In genomic region chr11:5414856-5415616, GRCm38 (mm10) we compare ENCODE assay signal across 8 mouse cellular contexts. TPM values are rescaled to one million over a fixed set of nuclear protein-coding genes. Genes with fewer than 3 reads are reported as not detected.
DNase-seq lines count a peak whose midpoint lies in the region; ATAC-seq lines count a peak whose summit lies in the region.

No protein-coding gene starts in this region.

- ATAC-seq in heart, embryonic 13.5 days (ENCODE audit: extremely low read depth, insufficient number of reproducible peaks, low FRiP score, low TSS enrichment), result no peak
- ATAC-seq in forebrain, embryonic 13.5 days, result no peak
- no peak for ATAC-seq in liver, embryonic 16.5 days (ENCODE audit: low read depth)

- peak overlapping the region; percentile 90 for H3K27ac ChIP-seq in heart, embryonic 13.5 days (replicated peaks)
- H3K27ac ChIP-seq in forebrain, embryonic 13.5 days, result peak overlapping the region; percentile 69
- H3K27ac ChIP-seq in liver, embryonic 16.5 days (ENCODE audit: low read length), result peak overlapping the region; percentile 23; the same call in 1 of the 2 replicates

- no peaks in the 10 kb centered on the region for H3K27me3 ChIP-seq in heart, embryonic 13.5 days (replicated peaks)
- H3K27me3 ChIP-seq in forebrain, embryonic 13.5 days, result no peaks in the 10 kb centered on the region
- no peaks in the 10 kb centered on the region for H3K27me3 ChIP-seq in liver, embryonic 16.5 days (ENCODE audit: control insufficient read depth, insufficient read depth, low read depth, low read length)

- peak overlapping the region; percentile 71 for H3K9ac ChIP-seq in heart, embryonic 13.5 days
- no peak overlapping the region for H3K9ac ChIP-seq in forebrain, embryonic 13.5 days
- no peak overlapping the region for H3K9ac ChIP-seq in liver, embryonic 16.5 days (ENCODE audit: low read depth, low read length)

- no peak for DNase-seq in heart, adult 8-10 months (ENCODE audit: low spot score)
- DNase-seq in Muller cell, postnatal 12 days (ENCODE audit: inconsistent ontology term), result peak; percentile 36
- DNase-seq in right cerebral cortex, postnatal 36 days (ENCODE audit: low spot score in 2 of 2), result no peak
- no peak for DNase-seq in spleen, postnatal 36 days (ENCODE audit: low spot score in 2 of 2)
- DNase-seq in adrenal gland, adult 18-20 months (ENCODE audit: low spot score in 2 of 2), result no peak

- peak overlapping the region; percentile 57 for H3K4me2 ChIP-seq in heart, embryonic 13.5 days
- no peak overlapping the region; the same call in 1 of the 2 replicates for H3K4me2 ChIP-seq in forebrain, embryonic 13.5 days
- no peak overlapping the region for H3K4me2 ChIP-seq in liver, embryonic 16.5 days (ENCODE audit: low read depth, low read length)

- no peaks in the 10 kb centered on the region for H3K36me3 ChIP-seq in heart, embryonic 13.5 days
- no peaks in the 10 kb centered on the region for H3K36me3 ChIP-seq in forebrain, embryonic 13.5 days (ENCODE audit: poor library complexity, severe bottlenecking)
- H3K36me3 ChIP-seq in liver, embryonic 16.5 days (ENCODE audit: control insufficient read depth, insufficient read depth), result no peaks in the 10 kb centered on the region

- H3K4me3 ChIP-seq in heart, embryonic 13.5 days, result no peak overlapping the region
- H3K4me3 ChIP-seq in forebrain, embryonic 13.5 days, result no peak overlapping the region
- no peak overlapping the region for H3K4me3 ChIP-seq in liver, embryonic 16.5 days (ENCODE audit: low read depth, low read length)

- 30% methylated on average over 2 of the region's 2 CpGs for WGBS in heart, embryonic 13.5 days
- 6% methylated on average over 2 of the region's 2 CpGs for WGBS in forebrain, embryonic 13.5 days
- 42% methylated on average over 2 of the region's 2 CpGs for WGBS in liver, embryonic 16.5 days (ENCODE audit: insufficient replicate concordance)

- no peaks in the 10 kb centered on the region for H3K9me3 ChIP-seq in heart, embryonic 13.5 days
- H3K9me3 ChIP-seq in forebrain, embryonic 13.5 days (replicated peaks), result no peaks in the 10 kb centered on the region
- no peaks in the 10 kb centered on the region for H3K9me3 ChIP-seq in liver, embryonic 16.5 days (replicated peaks; ENCODE audit: control insufficient read depth, low read length)

- H3K4me1 ChIP-seq in heart, embryonic 13.5 days, result peaks cover 73% of the 10 kb centered on the region
- H3K4me1 ChIP-seq in forebrain, embryonic 13.5 days, result peaks cover 59% of the 10 kb centered on the region
- H3K4me1 ChIP-seq in liver, embryonic 16.5 days (ENCODE audit: control insufficient read depth, low read depth, low read length), result peaks cover 15% of the 10 kb centered on the region

RNA-seq across cellular contexts. Expression of gene Znrf3, which starts 29.6 kb away (rescaled TPM):
- polyA plus RNA-seq in heart, embryonic 13.5 days (2015; fragmentation: Nextera tagmentation; extraction: Ambion mirVana), result 7.6 and 8.6 TPM in 2 replicates
- total RNA-seq in heart, adult 8-10 months (2022), result 1 to 10 TPM; 6.2 to 8.4 (median 7.7) TPM
- 9.2 and 10.8 TPM in 2 replicates for polyA plus RNA-seq in forebrain, embryonic 13.5 days (2015; fragmentation: Nextera tagmentation; extraction: Ambion mirVana)
- 2.9 and 3.1 TPM in 2 replicates for polyA plus RNA-seq in liver, embryonic 16.5 days (2015; fragmentation: Nextera tagmentation; extraction: Ambion mirVana)
- total RNA-seq in adrenal gland, adult 18-20 months (2021), result 10 to 100 TPM; 18.3 to 22.5 TPM

Comparison
In these comparisons a context has a peak if more than half of its experiments do, and no peak if none do; other contexts are left out.
1. H3K27ac ChIP-seq: peak in every context shown above with its lines; median percentile 90 in heart, embryonic 13.5 days; 69 in forebrain, embryonic 13.5 days; 23 in liver, embryonic 16.5 days.